Mouse (Mus musculus): ENCODE measurements around the gene Myoz1. TPM values are rescaled to one million over a fixed set of nuclear protein-coding genes. Genes with fewer than 3 reads are reported as not detected.
A peak's percentile ranks its signal among the peaks of the same experiment; 100 is the strongest.

Myoz1 gene
- total and polyA plus RNA-seq, 3 experiments, result 0.31 to 0.52 (median 0.31) TPM

DNA sequence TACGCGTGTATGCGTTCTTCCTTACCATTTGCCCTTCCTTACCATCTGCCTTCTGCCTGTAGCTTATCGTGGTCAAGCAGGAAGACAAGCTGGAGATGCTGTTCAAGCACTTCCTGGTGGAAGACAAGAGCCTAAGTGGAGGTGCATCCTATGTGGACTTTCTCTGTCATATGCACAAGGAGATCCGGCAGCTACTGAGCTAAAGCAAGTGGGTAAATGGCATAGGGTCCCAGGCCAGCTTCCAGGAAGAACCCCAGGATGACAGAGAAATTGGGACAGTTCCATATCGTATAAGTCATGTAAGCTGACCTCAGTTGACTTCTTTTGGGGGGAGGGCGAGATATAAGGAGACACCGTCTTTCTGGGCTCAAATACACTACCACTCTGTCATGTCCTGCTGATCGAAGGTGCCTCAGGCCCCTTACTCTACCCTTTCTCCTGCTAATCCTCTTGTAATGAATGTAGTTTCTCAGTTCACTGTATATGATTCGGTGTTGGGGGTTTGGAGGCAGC lies 37.3 kb upstream of the Myoz1 start:
- Histone ChIP-seq H3K4me3 (no peak overlapping the region), H3K4me1 (ENCODE audit: control insufficient read depth, insufficient read depth, low read length) (peaks cover 17% of the 10 kb centered on the region), H3K79me2 (replicated peaks; ENCODE audit: control insufficient read depth, insufficient read depth, low read length) (no peaks in the 10 kb centered on the region), H3K27ac (no peak overlapping the region), H3K36me3 (ENCODE audit: control insufficient read depth, insufficient read depth, low read length) (peaks cover 13% of the 10 kb centered on the region), H3K9ac (ENCODE audit: low read depth, low read length) (no peak overlapping the region), H3K27me3 (ENCODE audit: control insufficient read depth, insufficient read depth, low read length) (no peaks in the 10 kb centered on the region)
- WGBS, result 69% methylated on average over 10 of the region's 10 CpGs
- TF ChIP-seq EP300 (IDR thresholded peaks at IDR 0.05; ENCODE audit: insufficient read depth, low read depth, low read length) (no peak), POLR2A (IDR thresholded peaks at IDR 0.05; ENCODE audit: insufficient read depth, low read depth, low read length) (no peak), CTCF (IDR thresholded peaks at IDR 0.05) (no peak)
- intact Hi-C loops (cut with DNase I), result loop anchor here (2.0 kb wide), 1 partner anchor 19 kb away; the partner anchor contains the start of gene Sec24c
- DNase-seq, result no peak

DNA sequence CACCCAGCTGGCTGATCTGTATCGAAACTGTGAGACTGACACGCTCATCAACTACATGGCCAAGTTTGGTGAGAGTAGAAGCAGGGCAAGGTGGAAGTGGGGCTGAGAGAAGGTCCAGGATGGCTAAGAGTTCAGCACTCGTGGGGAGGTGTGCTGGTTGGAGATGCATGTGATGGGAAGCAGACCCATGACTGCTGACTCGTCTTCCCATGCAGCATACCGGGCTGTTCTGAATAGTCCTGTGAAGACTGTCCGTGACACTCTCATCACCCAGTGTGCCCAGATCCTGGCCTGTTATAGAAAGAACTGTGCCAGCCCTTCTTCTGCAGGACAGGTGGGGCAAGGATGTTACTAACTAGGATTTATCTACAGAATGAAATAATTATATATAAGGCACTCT lies 35.4 kb upstream of the Myoz1 start:
- DNase-seq, result no peak
- H3K9ac ChIP-seq (ENCODE audit: low read depth, low read length), result no peak overlapping the region
- no peaks in the 10 kb centered on the region for H3K79me2 ChIP-seq (replicated peaks; ENCODE audit: control insufficient read depth, insufficient read depth, low read length)
- H3K27me3 ChIP-seq (ENCODE audit: control insufficient read depth, insufficient read depth, low read length), result no peaks in the 10 kb centered on the region
- no peak for TF ChIP-seq EP300 (IDR thresholded peaks at IDR 0.05; ENCODE audit: insufficient read depth, low read depth, low read length)
- no peak for TF ChIP-seq CTCF (IDR thresholded peaks at IDR 0.05)
- no peak for TF ChIP-seq POLR2A (IDR thresholded peaks at IDR 0.05; ENCODE audit: insufficient read depth, low read depth, low read length)
- 87% methylated on average over 6 of the region's 6 CpGs for WGBS
- H3K27ac ChIP-seq, result no peak overlapping the region
- intact Hi-C loops (cut with DNase I), result no loop called here
- peaks cover 8% of the 10 kb centered on the region for H3K4me1 ChIP-seq (ENCODE audit: control insufficient read depth, insufficient read depth, low read length)
- no peak overlapping the region for H3K4me3 ChIP-seq
- peaks cover 4% of the 10 kb centered on the region for H3K36me3 ChIP-seq (ENCODE audit: control insufficient read depth, insufficient read depth, low read length)

DNA sequence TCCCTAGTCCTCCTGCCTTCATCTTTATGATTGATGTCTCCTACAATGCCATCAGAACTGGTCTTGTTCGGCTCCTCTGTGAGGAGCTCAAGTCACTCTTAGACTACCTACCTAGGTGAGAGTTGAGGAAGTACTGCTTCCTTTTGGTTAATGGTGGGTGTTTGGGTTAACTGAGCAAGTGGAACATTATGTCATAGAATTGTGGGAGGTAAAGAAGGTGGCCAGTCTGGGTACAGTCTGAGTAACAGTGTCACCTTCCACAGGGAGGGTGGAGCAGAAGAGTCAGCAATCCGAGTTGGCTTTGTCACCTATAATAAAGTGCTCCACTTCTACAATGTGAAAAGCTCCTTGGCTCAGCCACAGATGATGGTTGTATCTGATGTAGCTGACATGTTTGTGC lies 32.7 kb upstream of the Myoz1 start:
- TF ChIP-seq EP300 (IDR thresholded peaks at IDR 0.05; ENCODE audit: insufficient read depth, low read depth, low read length) (no peak), POLR2A (IDR thresholded peaks at IDR 0.05; ENCODE audit: insufficient read depth, low read depth, low read length) (no peak), CTCF (IDR thresholded peaks at IDR 0.05) (no peak)
- Histone ChIP-seq H3K79me2 (replicated peaks; ENCODE audit: control insufficient read depth, insufficient read depth, low read length) (no peaks in the 10 kb centered on the region), H3K4me3 (no peak overlapping the region), H3K9ac (ENCODE audit: low read depth, low read length) (no peak overlapping the region), H3K27me3 (ENCODE audit: control insufficient read depth, insufficient read depth, low read length) (no peaks in the 10 kb centered on the region), H3K27ac (no peak overlapping the region), H3K36me3 (ENCODE audit: control insufficient read depth, insufficient read depth, low read length) (peaks cover 2% of the 10 kb centered on the region; the same call in 1 of the 2 replicates), H3K4me1 (ENCODE audit: control insufficient read depth, insufficient read depth, low read length) (no peaks in the 10 kb centered on the region)
- intact Hi-C loops (cut with DNase I), result no loop called here
- WGBS, result 84% methylated on average over 2 of the region's 2 CpGs
- no peak for DNase-seq

DNA sequence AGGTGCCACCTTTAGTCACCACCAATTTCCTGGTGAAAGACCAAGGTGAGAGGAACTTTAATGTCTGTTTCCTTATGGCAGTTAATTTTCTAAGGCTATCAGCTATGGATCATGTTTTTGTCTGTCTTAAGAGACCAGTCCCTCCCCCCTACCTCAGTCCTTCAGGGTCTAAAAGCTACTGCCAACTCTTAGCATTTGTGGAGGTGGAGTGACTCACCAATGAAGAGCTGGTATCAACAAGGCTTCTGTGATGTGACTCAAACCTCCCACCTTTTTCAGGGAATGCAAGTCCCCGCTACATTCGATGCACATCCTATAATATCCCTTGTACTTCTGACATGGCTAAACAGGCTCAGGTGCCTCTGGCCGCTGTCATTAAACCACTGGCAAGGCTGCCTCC lies 30.2 kb upstream of the Myoz1 start:
- peaks cover 4% of the 10 kb centered on the region; the same call in 1 of the 2 replicates for H3K4me1 ChIP-seq (ENCODE audit: control insufficient read depth, insufficient read depth, low read length)
- 93% methylated on average over 3 of the region's 3 CpGs for WGBS
- no peak for TF ChIP-seq EP300 (IDR thresholded peaks at IDR 0.05; ENCODE audit: insufficient read depth, low read depth, low read length)
- no peak for TF ChIP-seq POLR2A (IDR thresholded peaks at IDR 0.05; ENCODE audit: insufficient read depth, low read depth, low read length)
- TF ChIP-seq CTCF (IDR thresholded peaks at IDR 0.05), result no peak
- H3K79me2 ChIP-seq (replicated peaks; ENCODE audit: control insufficient read depth, insufficient read depth, low read length), result no peaks in the 10 kb centered on the region
- H3K27ac ChIP-seq, result no peak overlapping the region
- DNase-seq, result no peak
- intact Hi-C loops (cut with DNase I), result no loop called here
- H3K36me3 ChIP-seq (ENCODE audit: control insufficient read depth, insufficient read depth, low read length), result peaks cover 7% of the 10 kb centered on the region
- H3K4me3 ChIP-seq, result no peak overlapping the region
- H3K27me3 ChIP-seq (ENCODE audit: control insufficient read depth, insufficient read depth, low read length), result no peaks in the 10 kb centered on the region
- no peak overlapping the region for H3K9ac ChIP-seq (ENCODE audit: low read depth, low read length)

DNA sequence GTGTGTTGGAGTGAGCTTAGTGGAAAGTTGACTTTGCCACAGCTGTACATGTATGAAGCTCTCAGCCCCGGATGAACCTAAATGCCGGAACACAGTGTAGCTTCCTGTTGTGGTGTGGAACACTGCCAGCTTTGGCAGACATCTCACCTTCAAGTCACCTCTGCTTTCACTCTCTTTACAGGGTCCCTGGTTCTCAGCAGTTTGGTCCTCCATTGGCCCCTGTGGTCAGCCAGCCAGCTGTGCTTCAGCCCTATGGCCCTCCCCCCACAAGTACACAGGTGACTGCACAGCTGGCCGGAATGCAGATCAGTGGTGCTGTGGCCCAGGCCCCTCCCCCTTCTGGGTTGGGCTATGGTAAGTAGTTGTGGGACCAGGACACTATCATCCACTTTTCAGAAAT lies 26.2 kb upstream of the Myoz1 start:
- H3K79me2 ChIP-seq (replicated peaks; ENCODE audit: control insufficient read depth, insufficient read depth, low read length), result 0 out of 2 replicates have a peak, but pooled peaks cover 2% of the 10 kb centered on the region
- no peak for TF ChIP-seq EP300 (IDR thresholded peaks at IDR 0.05; ENCODE audit: insufficient read depth, low read depth, low read length)
- TF ChIP-seq CTCF (IDR thresholded peaks at IDR 0.05), result no peak
- TF ChIP-seq POLR2A (IDR thresholded peaks at IDR 0.05; ENCODE audit: insufficient read depth, low read depth, low read length), result no peak
- H3K9ac ChIP-seq (ENCODE audit: low read depth, low read length), result no peak overlapping the region
- peak overlapping the region; percentile 36; the same call in 1 of the 2 replicates for H3K27ac ChIP-seq
- intact Hi-C loops (cut with DNase I), result no loop called here
- no peak overlapping the region for H3K4me3 ChIP-seq
- H3K27me3 ChIP-seq (ENCODE audit: control insufficient read depth, insufficient read depth, low read length), result no peaks in the 10 kb centered on the region
- 12% methylated on average over 3 of the region's 3 CpGs for WGBS
- peak in 1 of 2 experiments; percentile 59 for DNase-seq
- H3K4me1 ChIP-seq (ENCODE audit: control insufficient read depth, insufficient read depth, low read length), result peaks cover 4% of the 10 kb centered on the region; the same call in 1 of the 2 replicates
- H3K36me3 ChIP-seq (ENCODE audit: control insufficient read depth, insufficient read depth, low read length), result peaks cover 12% of the 10 kb centered on the region

DNA sequence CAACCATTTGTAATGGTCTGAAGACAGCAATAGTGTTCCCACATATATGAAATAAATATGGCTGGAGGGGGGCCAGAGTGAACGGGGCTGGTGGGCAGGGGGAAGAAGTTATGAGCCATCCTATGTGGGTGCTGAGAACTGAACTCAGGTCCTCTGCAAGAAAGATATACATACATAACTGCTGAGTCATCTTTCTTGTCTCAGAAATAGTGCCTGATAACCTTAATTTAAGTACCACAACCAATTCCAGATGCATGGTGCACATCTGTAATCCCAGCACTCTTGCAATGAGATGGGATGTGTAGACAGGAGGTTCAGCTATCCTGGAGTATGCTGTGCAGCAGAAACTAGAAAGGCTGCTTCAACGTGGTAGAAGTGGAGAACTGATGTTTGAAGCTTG lies 25.4 kb upstream of the Myoz1 start:
- no peak overlapping the region for H3K4me3 ChIP-seq
- WGBS, result 83% methylated on average over 2 of the region's 2 CpGs
- no peaks in the 10 kb centered on the region for H3K27me3 ChIP-seq (ENCODE audit: control insufficient read depth, insufficient read depth, low read length)
- peaks cover 4% of the 10 kb centered on the region; the same call in 1 of the 2 replicates for H3K4me1 ChIP-seq (ENCODE audit: control insufficient read depth, insufficient read depth, low read length)
- no peak overlapping the region for H3K9ac ChIP-seq (ENCODE audit: low read depth, low read length)
- no peak for TF ChIP-seq EP300 (IDR thresholded peaks at IDR 0.05; ENCODE audit: insufficient read depth, low read depth, low read length)
- TF ChIP-seq POLR2A (IDR thresholded peaks at IDR 0.05; ENCODE audit: insufficient read depth, low read depth, low read length), result no peak
- no peak for TF ChIP-seq CTCF (IDR thresholded peaks at IDR 0.05)
- intact Hi-C loops (cut with DNase I), result no loop called here
- 0 out of 2 replicates have a peak, but pooled peaks cover 2% of the 10 kb centered on the region for H3K79me2 ChIP-seq (replicated peaks; ENCODE audit: control insufficient read depth, insufficient read depth, low read length)
- H3K27ac ChIP-seq, result no peak overlapping the region; the same call in 1 of the 2 replicates
- H3K36me3 ChIP-seq (ENCODE audit: control insufficient read depth, insufficient read depth, low read length), result peaks cover 15% of the 10 kb centered on the region
- no peak for DNase-seq

All from heart, adult 2 months (tissue).